Mouse (Mus musculus): ENCODE measurements around the gene Myo9b.

- TF ChIP-seq CTCF (IDR thresholded peaks at IDR 0.05; ENCODE audit: low read depth, low read length) (no peak), POLR2A (IDR thresholded peaks at IDR 0.05; ENCODE audit: borderline replicate concordance, low read depth, low read length) (no peak)
These were observed 79.0 kb downstream of the Myo9b start for GRCm38 (mm10) chr8:71351520-71351919.

Measured in bone marrow macrophage, adult 2 months (primary cell).